Mouse (Mus musculus) mature B cell (primary cell): ENCODE results near the gene Gtpbp4.
"Not testable (repeated sequence)": the region's sequence is repeated elsewhere in the genome, so short reads cannot be mapped to it uniquely, and the experiment has no call there.

Experiments used
- in situ Hi-C: fragments of 300-500 bp; cut with MboI; formaldehyde crosslinking; loops from 2 replicates; pipeline ENCODE4 v1.14.3; 2019

Gene Gtpbp4

GRCm38 (mm10) chr13:8972972-8973371, 22.9 kb downstream of the Gtpbp4 start:
- in situ Hi-C loops, result no loop called here

GRCm38 (mm10) chr13:8972369-8972768, 23.5 kb downstream of the Gtpbp4 start:
- in situ Hi-C loops, result no loop called here

- in situ Hi-C loops, result no loop called here
These were observed 28.1 kb downstream of the Gtpbp4 start for GRCm38 (mm10) chr13:8967742-8968141.

GRCm38 (mm10) chr13:8965224-8965623, 30.7 kb downstream of the Gtpbp4 start:
- in situ Hi-C loops, result no loop called here

GRCm38 (mm10) chr13:8962266-8962665, 33.6 kb downstream of the Gtpbp4 start:
- in situ Hi-C loops, result not testable (repeated sequence)

- in situ Hi-C loops, result not testable (repeated sequence)
These were observed 34.6 kb downstream of the Gtpbp4 start for GRCm38 (mm10) chr13:8961128-8961888.

GRCm38 (mm10) chr13:8959554-8959953, 36.3 kb downstream of the Gtpbp4 start:
- in situ Hi-C loops, result not testable (repeated sequence)

GRCm38 (mm10) chr13:8959058-8959457, 36.8 kb downstream of the Gtpbp4 start:
- in situ Hi-C loops, result not testable (repeated sequence)

GRCm38 (mm10) chr13:8956873-8957272, 39.0 kb downstream of the Gtpbp4 start:
- in situ Hi-C loops, result not testable (repeated sequence)

GRCm38 (mm10) chr13:8955127-8955526, 40.8 kb downstream of the Gtpbp4 start:
- in situ Hi-C loops, result not testable (repeated sequence)

GRCm38 (mm10) chr13:8952563-8952962, 43.3 kb downstream of the Gtpbp4 start, which contains the start of gene Idi2:
Gene Idi2, plus strand, starts transcription at chr13:8952863.
- in situ Hi-C loops, result not testable (repeated sequence)

- in situ Hi-C loops, result not testable (repeated sequence)
These were observed 47.8 kb downstream of the Gtpbp4 start, which contains the start of gene Gm9745 for GRCm38 (mm10) chr13:8948131-8948530. Gene Gm9745, minus strand, starts transcription at chr13:8948231.

- in situ Hi-C loops, result not testable (repeated sequence)
These were observed 52.1 kb downstream of the Gtpbp4 start for GRCm38 (mm10) chr13:8943828-8944227.

- in situ Hi-C loops, result not testable (repeated sequence)
These were observed 54.2 kb downstream of the Gtpbp4 start for GRCm38 (mm10) chr13:8941701-8942100.

- in situ Hi-C loops, result not testable (repeated sequence)
These were observed 54.8 kb downstream of the Gtpbp4 start for GRCm38 (mm10) chr13:8941110-8941509.

- in situ Hi-C loops, result not testable (repeated sequence)
These were observed 58.2 kb downstream of the Gtpbp4 start for GRCm38 (mm10) chr13:8937611-8938140.

GRCm38 (mm10) chr13:8933499-8933898, 62.4 kb downstream of the Gtpbp4 start:
- in situ Hi-C loops, result no loop called here
